In genomic region chr6:38825886-38826285, GRCm38 (mm10) we compare ENCODE assay signal across 19 mouse cellular contexts. TPM values are rescaled to one million over a fixed set of nuclear protein-coding genes. Genes with fewer than 3 reads are reported as not detected.
"Had no signal": no experiment of that assay in that cellular context is flagged by ENCODE, and none has a peak within 500 bp of the region (broad histone marks: within the 10 kb centered on the region; RNA-seq: fewer than 3 reads in every experiment).

No protein-coding gene starts in this region.

- H3K27me3 ChIP-seq: lung, embryonic 15.5 days; midbrain, embryonic 12.5 days; neural tube, embryonic 13.5 days; neural tube, embryonic 15.5 days had no signal

- H3K36me3 ChIP-seq: lung, embryonic 15.5 days; midbrain, embryonic 12.5 days; neural tube, embryonic 13.5 days; neural tube, embryonic 15.5 days had no signal

- H3K4me2 ChIP-seq: lung, embryonic 15.5 days; midbrain, embryonic 12.5 days; neural tube, embryonic 13.5 days; neural tube, embryonic 15.5 days had no signal

- H3K4me3 ChIP-seq: lung, embryonic 15.5 days; midbrain, embryonic 10.5 days; midbrain, embryonic 12.5 days; myocyte; neural tube, embryonic 13.5 days; neural tube, embryonic 15.5 days had no signal

- H3K9ac ChIP-seq: lung, embryonic 15.5 days; midbrain, embryonic 12.5 days; neural tube, embryonic 13.5 days; neural tube, embryonic 15.5 days had no signal

- H3K27ac ChIP-seq: lung, embryonic 15.5 days; midbrain, embryonic 10.5 days; midbrain, embryonic 12.5 days; neural tube, embryonic 13.5 days; neural tube, embryonic 15.5 days had no signal

- ATAC-seq: midbrain, embryonic 16.5 days had no signal

- DNase-seq: lung, adult 2 months; lung, postnatal 10 days; lung, postnatal 4 days; midbrain, embryonic 14.5 days; retina, postnatal 1 day; right cerebral cortex, adult 18-20 months; right cerebral cortex, postnatal 25 days; right cerebral cortex, postnatal 4 days; spleen, adult 18-20 months; thymus, adult 18-20 months; thymus, postnatal 14 days; thymus, postnatal 36 days had no signal

- H3K4me1 ChIP-seq: midbrain, embryonic 10.5 days; neural tube, embryonic 15.5 days had no signal

- H3K9me3 ChIP-seq: lung, embryonic 15.5 days; midbrain, embryonic 10.5 days; midbrain, embryonic 12.5 days; neural tube, embryonic 13.5 days; neural tube, embryonic 15.5 days had no signal

RNA-seq across cellular contexts. Expression of gene Tbxas1, which starts 49.3 kb away (rescaled TPM):
- polyA plus RNA-seq: myocyte had no signal
